Mouse (Mus musculus) heart, adult 11 months (tissue): ENCODE data around the gene Polr2g.

Experiments
- DNase-seq: peaks from one replicate; pipeline ENCODE4 v3.0.0; 2022

Polr2g gene

GRCm38 (mm10) chr19:8817001-8817400 lies 18.6 kb upstream of the Polr2g start:
- DNase-seq, result no peak

GRCm38 (mm10) chr19:8815812-8816211 lies 17.4 kb upstream of the Polr2g start:
- no peak for DNase-seq

- DNase-seq, result no peak
These were observed 8.4 kb upstream of the Polr2g start for GRCm38 (mm10) chr19:8806810-8807209.

- DNase-seq, result peak; percentile 91
These were observed 5.7 kb upstream of the Polr2g start for GRCm38 (mm10) chr19:8803879-8804660.

GRCm38 (mm10) chr19:8803204-8803780 lies 4.9 kb upstream of the Polr2g start:
- peak; percentile 91 for DNase-seq

GRCm38 (mm10) chr19:8802130-8802821 lies 3.9 kb upstream of the Polr2g start, which contains the start of gene Zbtb3:
Zbtb3 (plus strand) TSS chr19:8802555.
- peak; percentile 100 for DNase-seq

- peak; percentile 91 for DNase-seq
These were observed 554 bp upstream of the Polr2g start for GRCm38 (mm10) chr19:8798947-8799315.

GRCm38 (mm10) chr19:8790171-8790570 lies 8.2 kb downstream of the Polr2g start:
- no peak for DNase-seq

- no peak for DNase-seq
These were observed 9.2 kb downstream of the Polr2g start for GRCm38 (mm10) chr19:8789171-8789570.

GRCm38 (mm10) chr19:8788521-8788920 lies 9.9 kb downstream of the Polr2g start:
- no peak for DNase-seq

GRCm38 (mm10) chr19:8786008-8786781 lies 12.2 kb downstream of the Polr2g start, which contains the start of gene Taf6l:
Taf6l (minus strand) TSS chr19:8786417.
- DNase-seq, result peak; percentile 100

GRCm38 (mm10) chr19:8774951-8775421 lies 23.4 kb downstream of the Polr2g start:
- no peak for DNase-seq

GRCm38 (mm10) chr19:8774086-8774835 lies 24.1 kb downstream of the Polr2g start, which contains the start of gene Tmem179b:
Tmem179b (minus strand) TSS chr19:8774467.
- DNase-seq, result peak; percentile 99

GRCm38 (mm10) chr19:8773409-8773808 lies 25.0 kb downstream of the Polr2g start:
- DNase-seq, result peak; percentile 89

- no peak for DNase-seq
These were observed 25.4 kb downstream of the Polr2g start for GRCm38 (mm10) chr19:8772996-8773395.

GRCm38 (mm10) chr19:8770567-8771270 lies 27.7 kb downstream of the Polr2g start, which contains the start of gene Tmem223:
Tmem223 (plus strand) TSS chr19:8770996.
- DNase-seq, result peak; percentile 98

- peak; percentile 90 for DNase-seq
These were observed 32.8 kb downstream of the Polr2g start for GRCm38 (mm10) chr19:8765562-8765961.

GRCm38 (mm10) chr19:8763276-8763675 lies 35.1 kb downstream of the Polr2g start:
- DNase-seq, result peak; percentile 57

GRCm38 (mm10) chr19:8760757-8761156 lies 37.6 kb downstream of the Polr2g start:
- peak; percentile 83 for DNase-seq

GRCm38 (mm10) chr19:8758899-8759298 lies 39.5 kb downstream of the Polr2g start:
- DNase-seq, result peak; percentile 57

- no peak for DNase-seq
These were observed 40.8 kb downstream of the Polr2g start for GRCm38 (mm10) chr19:8757471-8757998.
